Mouse (Mus musculus): ENCODE results near the gene 1110004F10Rik. TPM values are rescaled to one million over a fixed set of nuclear protein-coding genes. Genes with fewer than 3 reads are reported as not detected.

Gene 1110004F10Rik
- 117 TPM for polyA plus RNA-seq (2014; fragmentation: Illumina TruSeq; extraction: RNeasy Lipid Tissue Mini Kit (QIAGEN cat#74804); ENCODE audit: low read depth, low replicate concordance)

DNA sequence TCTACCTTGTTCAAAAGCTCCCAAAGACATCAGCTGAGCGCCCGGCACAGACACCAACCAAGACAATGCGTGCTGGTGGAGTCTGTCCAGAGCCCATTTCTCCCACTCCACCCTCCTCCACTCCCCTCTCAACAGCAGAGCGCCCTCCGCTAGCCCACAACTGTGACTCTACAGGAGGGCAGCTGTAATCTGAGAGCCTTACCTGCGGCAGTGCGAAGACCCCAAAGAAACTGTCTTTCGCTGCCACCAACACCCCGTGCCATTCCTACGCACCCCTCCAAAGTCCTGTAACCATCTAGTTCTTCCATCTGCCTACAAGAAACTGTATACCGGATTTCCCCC is at the start of gene 1110004F10Rik:
1110004F10Rik (plus strand) TSS at position 202 of the 342 bp plus-strand sequence.

DNA sequence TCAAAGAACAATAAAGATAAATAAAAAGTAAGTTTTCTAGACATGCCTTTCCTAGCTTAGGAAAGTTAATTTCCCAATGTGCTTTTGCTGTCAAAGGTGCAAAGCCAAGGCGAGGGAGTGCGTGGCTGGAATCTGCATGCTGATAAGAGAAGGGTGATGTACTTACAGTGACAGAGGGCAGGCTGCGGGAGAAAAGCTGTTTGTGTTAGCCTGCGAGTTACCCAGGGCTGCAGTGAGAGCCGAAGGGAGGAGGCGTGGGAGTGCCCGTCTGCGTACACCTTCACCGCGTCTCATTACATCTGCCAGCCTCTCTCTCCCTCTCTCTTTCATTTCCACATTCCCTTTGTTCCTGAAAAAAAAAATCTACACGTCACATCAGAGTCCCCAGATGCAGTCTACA is 686 bp upstream of the 1110004F10Rik start, which contains the start of gene Sox6:
Sox6 (minus strand) TSS at position 286 of the 400 bp plus-strand sequence.

DNA sequence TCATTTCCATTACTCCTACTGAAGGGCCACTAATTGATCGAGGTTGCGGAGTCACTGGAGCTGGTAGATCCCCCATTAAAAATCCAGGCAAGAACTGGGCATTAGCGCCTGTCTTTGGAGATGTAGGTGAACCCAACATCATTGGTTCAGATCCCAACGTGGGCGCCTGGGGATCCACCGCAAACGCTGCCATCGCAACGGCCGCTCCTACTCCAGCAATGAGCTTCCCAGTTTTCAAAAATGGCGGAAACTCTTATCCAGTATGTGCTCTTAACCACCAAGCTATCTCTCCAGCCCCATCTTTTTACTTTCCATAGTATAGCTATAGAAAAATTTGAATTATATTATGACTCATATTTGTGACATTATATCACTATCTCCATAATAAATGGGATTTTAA is 45.2 kb downstream of the 1110004F10Rik start, which contains the start of gene Gm4353:
Gm4353 (minus strand) TSS at position 270 of the 400 bp plus-strand sequence.

Other genes starting within 250 kb of the 1110004F10Rik start
- gene Sox6, start 601 bp upstream of the 1110004F10Rik start, polyA plus RNA-seq (2014; fragmentation: Illumina TruSeq; extraction: RNeasy Lipid Tissue Mini Kit (QIAGEN cat#74804); ENCODE audit: low read depth, low replicate concordance) = 82.6 TPM
- 3.7 TPM for gene Gm4353, start 45.2 kb downstream of the 1110004F10Rik start, polyA plus RNA-seq (2014; fragmentation: Illumina TruSeq; extraction: RNeasy Lipid Tissue Mini Kit (QIAGEN cat#74804); ENCODE audit: low read depth, low replicate concordance)